Mouse (Mus musculus): ENCODE measurements around the gene Npas3. TPM values are rescaled to one million over a fixed set of nuclear protein-coding genes. Genes with fewer than 3 reads are reported as not detected.
"Not testable (repeated sequence)": the region's sequence is repeated elsewhere in the genome, so short reads cannot be mapped to it uniquely, and the experiment has no call there.

Npas3 gene
- 0.30 and 0.60 TPM in 2 replicates for polyA plus RNA-seq (2012; rRNA removed)

- DNase-seq (ENCODE audit: low read depth): no peak
These were observed at the start of gene Npas3 for GRCm38 (mm10) chr12:53248101-53248727. TSS of gene Npas3 (plus strand) at chr12:53248677.

DNA sequence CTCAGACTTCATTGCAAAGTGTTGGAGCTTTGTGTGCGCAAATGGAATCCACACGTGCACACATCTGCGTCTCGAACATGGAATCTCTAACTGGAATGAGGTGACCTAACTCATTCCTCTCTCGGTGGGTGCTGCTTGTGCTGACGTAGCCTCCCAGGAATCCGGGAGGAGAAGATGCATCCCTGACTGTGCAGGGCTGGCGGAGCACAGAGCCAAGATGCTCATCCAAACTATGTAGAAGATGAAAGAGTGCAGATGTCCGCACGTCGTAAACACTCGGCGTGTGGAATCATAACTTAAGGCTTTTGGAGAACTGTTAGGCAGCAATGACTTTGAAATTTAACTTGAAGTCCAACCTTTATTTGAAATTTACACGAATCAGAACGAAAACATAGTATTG, 31.3 kb upstream of the Npas3 start:
- no peak for DNase-seq (ENCODE audit: low read depth)

DNA sequence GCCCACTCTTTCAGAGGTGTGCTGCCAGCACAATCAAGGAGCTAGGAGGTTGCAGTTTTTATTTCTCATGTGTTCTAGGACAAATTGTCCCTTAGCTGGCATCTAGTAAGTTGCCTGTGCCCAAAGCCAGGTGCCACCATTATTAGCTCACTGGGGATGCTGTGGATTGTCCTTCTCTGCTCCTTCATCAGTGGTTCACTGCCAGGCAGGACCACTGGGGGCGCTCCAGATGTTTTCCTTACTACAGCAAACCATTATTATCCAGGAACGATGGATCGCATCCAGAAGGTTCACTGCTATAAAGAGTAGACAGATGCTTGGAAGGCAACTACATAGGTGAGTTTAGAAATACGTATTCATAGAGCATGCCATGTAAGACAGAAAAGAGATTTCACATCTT, 25.7 kb upstream of the Npas3 start:
- no peak for DNase-seq (ENCODE audit: low read depth)

GRCm38 (mm10) chr12:53227356-53227755, 21.1 kb upstream of the Npas3 start:
- no peak for DNase-seq (ENCODE audit: low read depth)

- DNase-seq (ENCODE audit: low read depth): no peak
These were observed 19.1 kb upstream of the Npas3 start for GRCm38 (mm10) chr12:53229419-53229818.

DNA sequence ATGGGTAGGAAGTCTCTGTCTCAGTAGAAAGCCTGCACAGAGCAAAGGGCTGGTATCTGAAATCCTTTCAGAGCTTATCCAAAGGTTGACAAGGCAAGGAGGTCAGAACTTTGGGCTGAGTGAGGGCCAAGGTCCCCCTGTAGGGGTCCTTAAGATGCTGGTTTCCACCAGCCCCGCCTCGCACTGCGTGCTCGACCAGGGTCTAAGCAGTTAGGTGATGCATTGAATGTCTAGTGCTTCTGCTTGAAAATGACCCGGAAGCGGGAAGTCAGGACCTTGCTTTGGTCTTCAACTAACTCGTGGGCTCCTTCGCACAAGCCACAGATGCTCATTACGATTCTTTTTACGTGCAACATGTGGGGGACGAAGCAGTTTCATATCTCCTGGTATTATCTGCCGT, 2.3 kb upstream of the Npas3 start:
- DNase-seq (ENCODE audit: low read depth): no peak

- no peak for DNase-seq (ENCODE audit: low read depth)
These were observed 1.6 kb upstream of the Npas3 start for GRCm38 (mm10) chr12:53246581-53247490.

DNA sequence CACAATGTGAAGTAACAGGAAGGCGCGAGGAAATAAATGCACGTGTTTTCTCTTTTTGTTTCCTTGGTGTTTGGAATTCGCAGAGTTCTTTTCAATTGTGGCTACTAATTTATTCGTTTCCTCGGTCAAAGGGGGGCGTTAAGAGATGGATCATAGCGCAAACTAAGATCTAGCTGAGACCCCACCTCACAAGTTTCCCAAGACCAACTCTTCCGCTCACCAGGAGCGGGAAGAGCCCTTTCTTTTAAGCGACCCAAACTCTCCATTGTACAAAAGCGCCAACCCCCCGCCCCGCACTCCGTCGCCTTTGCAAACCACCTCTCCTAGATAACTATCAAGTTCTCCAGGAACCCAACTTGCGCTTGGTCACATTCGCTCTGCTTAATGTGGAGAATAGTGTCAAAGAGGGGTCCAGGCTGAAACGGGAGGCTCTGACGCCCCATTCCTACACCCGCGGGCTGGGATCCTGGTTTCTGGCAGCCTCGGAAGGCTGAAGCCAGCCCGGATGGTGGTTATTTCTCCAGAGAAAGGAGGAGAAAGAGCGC, 914 bp upstream of the Npas3 start:
- DNase-seq (ENCODE audit: low read depth): no peak

- no peak for DNase-seq (ENCODE audit: low read depth)
These were observed 319 bp downstream of the Npas3 start for GRCm38 (mm10) chr12:53248796-53249195.

DNA sequence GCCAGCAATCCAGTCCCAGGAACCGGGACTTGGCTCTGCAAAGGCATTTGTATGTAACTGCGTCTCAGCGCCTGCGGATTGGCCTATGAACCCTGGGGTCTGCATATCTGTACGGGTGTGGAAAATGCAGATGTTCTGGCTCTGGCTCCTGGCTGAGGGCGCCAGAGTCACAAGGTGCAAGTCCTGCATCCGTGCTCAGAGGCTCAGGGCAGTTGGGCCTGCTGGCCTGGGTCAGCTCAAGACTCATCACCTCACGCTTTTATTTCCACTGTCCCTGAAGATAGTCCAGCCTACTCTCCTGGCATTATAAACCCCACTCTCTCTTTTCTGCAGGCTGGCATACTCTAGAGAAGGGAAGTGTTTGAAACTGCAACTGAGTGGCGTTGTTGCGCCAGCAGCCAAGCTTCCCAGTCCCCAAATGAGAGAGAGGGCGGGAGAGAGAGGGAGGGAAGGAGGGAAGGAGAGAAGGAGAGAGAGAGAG, 3.3 kb downstream of the Npas3 start:
- DNase-seq (ENCODE audit: low read depth): no peak

DNA sequence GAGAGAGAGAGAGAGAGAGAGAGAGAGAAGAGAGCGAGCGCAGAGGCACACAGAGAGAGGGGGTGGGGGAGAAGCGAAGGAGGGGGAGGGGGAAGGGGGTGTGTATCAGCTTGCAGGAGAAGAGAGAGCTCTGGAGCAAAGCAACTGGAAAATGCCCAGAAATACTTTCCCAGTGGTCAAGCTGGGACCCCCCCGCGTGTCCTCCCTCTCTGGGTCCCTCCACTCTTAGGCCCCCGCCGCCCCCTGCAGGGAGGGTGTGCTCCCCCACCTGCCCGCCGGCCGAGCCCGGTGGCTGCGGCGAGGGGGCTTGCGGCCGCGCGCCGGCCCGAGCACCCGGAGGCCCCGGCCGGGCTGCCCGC, 3.7 kb downstream of the Npas3 start:
- no peak for DNase-seq (ENCODE audit: low read depth)

GRCm38 (mm10) chr12:53252572-53253422, 4.3 kb downstream of the Npas3 start:
- DNase-seq (ENCODE audit: low read depth): no peak

GRCm38 (mm10) chr12:53253461-53254159, 5.1 kb downstream of the Npas3 start:
- DNase-seq (ENCODE audit: low read depth): no peak

GRCm38 (mm10) chr12:53254160-53254480, 5.6 kb downstream of the Npas3 start:
- DNase-seq (ENCODE audit: low read depth): no peak

GRCm38 (mm10) chr12:53274502-53274901, 26.0 kb downstream of the Npas3 start:
- not testable (repeated sequence) for DNase-seq (ENCODE audit: low read depth)

DNA sequence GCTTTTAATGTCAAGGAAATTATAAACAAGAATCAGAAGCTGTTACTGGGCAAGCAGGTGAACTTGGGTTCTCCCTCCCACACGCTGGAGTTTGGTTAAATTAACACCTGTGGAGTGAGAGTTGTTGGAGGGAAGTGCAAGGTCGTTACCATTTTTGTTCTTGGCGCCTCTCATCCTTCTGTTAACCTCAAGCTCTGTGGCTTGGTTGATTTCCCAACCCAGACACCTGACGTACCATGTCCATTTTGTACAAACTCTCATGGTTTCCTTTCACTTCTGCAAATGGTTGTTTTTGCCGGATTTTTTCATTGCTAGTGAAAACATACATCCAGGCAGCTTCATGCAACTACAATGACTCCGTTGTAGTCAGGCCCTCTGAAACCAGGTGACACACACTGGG, 28.9 kb downstream of the Npas3 start:
- DNase-seq (ENCODE audit: low read depth): no peak

DNA sequence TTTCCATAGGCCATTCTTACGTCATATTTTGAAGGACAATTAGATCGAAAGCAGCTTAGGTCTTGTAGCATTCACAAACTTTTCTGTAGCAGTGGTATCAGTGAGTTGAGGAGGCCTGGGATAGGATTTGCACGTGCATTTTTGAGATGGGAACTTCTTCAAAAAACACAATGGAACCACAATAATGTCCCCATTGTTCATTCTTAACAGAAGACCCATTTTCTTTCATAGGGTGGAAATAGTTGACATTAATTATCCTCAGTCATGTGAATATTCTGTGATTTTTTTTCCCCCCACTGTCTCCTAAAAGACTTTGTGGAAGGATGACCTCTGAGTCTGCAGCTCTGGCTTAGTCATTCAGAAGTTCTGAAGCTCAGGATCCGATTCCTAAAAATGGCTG, 41.9 kb downstream of the Npas3 start:
- no peak for DNase-seq (ENCODE audit: low read depth)

DNA sequence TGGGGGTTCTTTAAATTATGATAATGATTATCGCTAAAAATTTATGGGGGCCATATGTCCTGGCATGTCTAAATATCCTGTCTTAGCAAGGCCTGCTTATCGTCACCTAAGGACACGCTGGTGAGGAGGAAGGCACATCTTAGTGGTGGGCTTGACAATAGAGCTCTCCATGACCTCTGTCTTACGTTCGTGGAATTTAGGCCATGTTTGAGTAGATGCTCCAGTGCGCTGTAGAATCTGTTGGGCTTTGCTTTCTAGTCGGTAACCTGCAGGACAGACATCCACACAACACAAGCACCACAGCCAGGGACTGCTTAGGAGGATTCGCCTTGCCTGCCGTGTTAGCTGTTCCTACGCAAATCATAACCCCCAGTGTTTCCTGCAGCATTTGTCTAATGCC, 42.4 kb downstream of the Npas3 start:
- DNase-seq (ENCODE audit: low read depth): no peak

DNA sequence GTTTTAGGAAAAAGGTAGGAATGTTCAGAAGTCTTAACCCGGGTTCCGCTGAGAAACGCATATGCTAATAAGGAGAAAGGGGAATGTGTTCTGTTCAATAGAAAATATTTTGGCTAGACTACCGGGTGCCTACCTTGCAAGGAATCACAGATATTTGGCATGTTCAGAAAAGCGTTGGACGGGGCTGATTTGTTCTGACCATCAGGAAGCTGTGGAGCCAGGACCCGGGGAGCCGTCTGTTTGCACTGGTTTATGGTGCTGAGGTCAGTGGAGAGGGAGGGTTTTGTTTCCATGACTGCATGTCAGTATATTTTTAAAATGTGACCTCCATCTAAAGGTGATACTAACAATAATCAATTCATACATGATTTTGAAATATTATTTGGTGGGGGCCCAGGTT, 43.5 kb downstream of the Npas3 start:
- no peak for DNase-seq (ENCODE audit: low read depth)

- DNase-seq (ENCODE audit: low read depth): no peak
These were observed 44.2 kb downstream of the Npas3 start for GRCm38 (mm10) chr12:53292508-53293300.

- no peak for DNase-seq (ENCODE audit: low read depth)
These were observed 45.5 kb downstream of the Npas3 start for GRCm38 (mm10) chr12:53294011-53294410.

Data from gonadal fat pad, adult 2 months (tissue).